Mouse (Mus musculus) heart, embryonic 14.5 days (tissue): Measurements from ENCODE around the gene Il17f. TPM values are rescaled to one million over a fixed set of nuclear protein-coding genes. Genes with fewer than 3 reads are reported as not detected.
"Not testable (repeated sequence)": the region's sequence is repeated elsewhere in the genome, so short reads cannot be mapped to it uniquely, and the experiment has no call there.

Experiments
- ATAC-seq: fragments of 200-750 bp; cut with Nextera tagmentation; 2 replicates; pipeline ENCODE4 v1.8.0; 2017; ENCODE audit warnings: low read depth, moderate TSS enrichment; ENCODE audit not compliant: insufficient number of reproducible peaks, insufficient read depth, low FRiP score
- H3K27ac ChIP-seq, 2 experiments: fragments of 200-500 bp in 1 of 2; fragments of 300-500 bp in 1 of 2; sonication (generic) in 1 of 2; replicated peaks in 1 of 2; 2 replicates each; pipeline ENCODE4 v1.5.1; 2012 to 2014; ENCODE audit warnings: low read depth in 2 of 2, low read length in 2 of 2, control low read depth in 1 of 2, mild to moderate bottlenecking in 1 of 2, mixed read lengths in 1 of 2; ENCODE audit not compliant: control insufficient read depth in 1 of 2, insufficient read depth in 1 of 2
- H3K27me3 ChIP-seq: fragments of 300-500 bp; sonication (generic); 2 replicates; pipeline ENCODE4 v1.6.1; 2014; ENCODE audit warnings: mild to moderate bottlenecking, low read length, control low read depth; ENCODE audit not compliant: control insufficient read depth, insufficient read depth
- H3K36me3 ChIP-seq: fragments of 300-500 bp; sonication (generic); 2 replicates; pipeline ENCODE4 v1.6.1; 2014; ENCODE audit warnings: mild to moderate bottlenecking, control low read depth, low read length, mixed read lengths; ENCODE audit not compliant: control insufficient read depth, insufficient read depth
- H3K4me1 ChIP-seq, 2 experiments: fragments of 200-500 bp in 1 of 2; fragments of 300-500 bp in 1 of 2; sonication (generic) in 1 of 2; 2 replicates each; pipeline ENCODE4 v1.6.1; 2012 to 2014; ENCODE audit warnings: low read length in 2 of 2, control low read depth in 1 of 2, mixed read lengths in 1 of 2; ENCODE audit not compliant: control insufficient read depth in 2 of 2, insufficient read depth in 2 of 2
- H3K4me2 ChIP-seq: fragments of 300-500 bp; sonication (generic); 2 replicates; pipeline ENCODE4 v1.6.1; 2014; ENCODE audit warnings: mild to moderate bottlenecking, low read length
- H3K4me3 ChIP-seq, 2 experiments: fragments of 200-500 bp in 1 of 2; fragments of 300-500 bp in 1 of 2; sonication (generic) in 1 of 2; 2 replicates each; pipeline ENCODE4 v1.5.1; 2012 to 2014; ENCODE audit warnings: low read length in 2 of 2, mild to moderate bottlenecking in 2 of 2, control low read depth in 1 of 2, low read depth in 1 of 2, moderate library complexity in 1 of 2; ENCODE audit not compliant: control insufficient read depth in 1 of 2, insufficient read depth in 1 of 2
- H3K9ac ChIP-seq: fragments of 300-500 bp; sonication (generic); 2 replicates; pipeline ENCODE4 v1.6.1; 2014; ENCODE audit warnings: mild to moderate bottlenecking, low read length
- H3K9me3 ChIP-seq: fragments of 300-500 bp; sonication (generic); 2 replicates; pipeline ENCODE4 v1.6.1; 2016; ENCODE audit warnings: low read length, control low read depth; ENCODE audit not compliant: control insufficient read depth
- WGBS: fragments of 180-500 bp; shearing (Covaris S2); extraction: QIAGEN DNeasy Blood & Tissue Kit; methylation state at CpG from one replicate; pipeline ENCODE4 v1.1.7; 2014; 5-methylcytosine and 5-hydroxymethylcytosine counted together
- polyA plus RNA-seq: library from polyadenylated mRNA; unstranded; fragments of >200 nt; fragmentation: Nextera tagmentation; extraction: Ambion mirVana; gene quantifications from 2 replicates; pipeline ENCODE4 v1.2.1, GENCODE M21; 2014

Il17f gene
- polyA plus RNA-seq, 1 experiment from 2014 or later, result 0.36 TPM

DNA sequence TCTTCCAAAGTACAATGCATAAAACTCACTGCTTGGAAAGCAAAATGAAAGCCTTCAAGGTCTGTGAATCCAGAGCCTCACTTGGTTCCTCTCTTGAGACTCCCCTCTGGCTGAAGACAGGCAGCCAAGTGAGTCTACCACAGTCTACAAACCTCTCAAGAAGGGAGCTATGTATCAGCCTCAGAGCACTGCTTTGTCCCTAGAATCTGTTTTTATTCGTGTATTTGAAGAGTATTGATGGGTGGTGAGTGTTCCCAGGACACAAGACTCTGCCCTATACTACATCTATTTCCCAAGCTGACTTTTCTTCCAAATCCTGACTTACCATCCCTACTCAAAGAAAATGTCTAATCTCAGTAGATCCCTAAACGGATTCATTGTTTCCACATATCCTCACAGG lies 12.1 kb downstream of the Il17f start:
- WGBS, result 57% methylated on average over 2 of the region's 2 CpGs

DNA sequence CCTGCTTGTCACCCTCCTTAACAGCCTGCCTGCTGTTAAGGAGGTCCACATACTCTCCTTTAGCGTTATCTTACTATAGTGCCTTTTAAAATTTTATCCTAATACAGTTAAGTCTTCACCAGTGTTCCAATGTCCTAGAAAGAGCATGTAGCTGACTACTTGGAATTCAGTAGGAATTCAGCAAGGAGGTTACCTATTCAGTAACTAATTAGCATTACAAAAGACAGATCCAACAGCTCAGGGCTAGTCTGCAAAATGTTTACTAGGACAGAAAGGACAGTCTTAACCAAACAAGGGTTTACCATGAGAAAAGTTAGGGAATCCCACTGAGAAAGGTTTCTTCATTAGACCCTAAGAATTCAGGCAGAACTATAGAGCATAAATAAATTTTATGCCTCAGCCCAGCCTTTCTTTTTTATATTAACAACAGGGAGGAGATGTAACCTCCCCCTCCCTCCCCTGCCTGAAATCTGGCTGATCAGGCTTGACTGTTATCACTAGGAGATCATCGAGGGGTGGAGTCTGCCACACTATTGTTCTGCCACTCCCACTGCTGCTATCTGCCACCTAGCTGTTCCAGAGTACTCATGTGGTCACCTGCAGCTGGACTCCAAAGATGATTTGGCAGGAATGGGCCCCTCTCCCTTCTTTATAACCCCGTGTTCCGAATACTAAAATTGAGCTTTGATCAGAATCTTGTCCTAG lies 16.2 kb downstream of the Il17f start:
- not testable (repeated sequence) for H3K27me3 ChIP-seq, H3K36me3 ChIP-seq, ATAC-seq, H3K9me3 ChIP-seq, H3K4me1 ChIP-seq, H3K27ac ChIP-seq, H3K4me2 ChIP-seq, H3K9ac ChIP-seq, H3K4me3 ChIP-seq
- WGBS, result 70% methylated on average over 4 of the region's 4 CpGs

More for the DNA sequence above, 12.1 kb downstream of the Il17f start:
- no peak overlapping the region for H3K9ac ChIP-seq
- no peak for ATAC-seq
- no peak overlapping the region for H3K4me2 ChIP-seq
- H3K4me3 ChIP-seq, result no peak overlapping the region
- H3K9me3 ChIP-seq, result no peaks in the 10 kb centered on the region
- H3K27me3 ChIP-seq, result no peaks in the 10 kb centered on the region
- no peak overlapping the region for H3K27ac ChIP-seq
- H3K4me1 ChIP-seq, result no peaks in the 10 kb centered on the region
- H3K36me3 ChIP-seq, result no peaks in the 10 kb centered on the region

DNA sequence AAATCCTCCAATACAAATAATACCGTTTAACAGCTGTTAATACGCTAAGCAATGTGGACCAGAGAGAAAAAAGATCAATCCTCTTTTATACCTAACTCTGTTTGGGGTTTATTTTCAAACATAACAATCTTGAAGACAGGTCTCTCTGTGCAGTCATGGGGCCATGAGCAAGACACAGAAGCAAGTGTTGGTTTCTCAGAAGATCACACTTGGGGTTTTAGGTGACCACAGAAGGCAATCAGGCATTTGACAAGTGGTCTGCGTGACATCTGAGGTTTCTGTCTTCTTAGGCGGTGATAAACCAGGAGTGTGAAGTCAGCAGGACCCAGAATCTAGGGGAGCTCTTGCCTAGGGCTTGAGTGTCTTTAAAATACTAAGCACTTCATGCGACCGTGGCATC lies 23.9 kb downstream of the Il17f start:
- H3K9ac ChIP-seq, result no peak overlapping the region

DNA sequence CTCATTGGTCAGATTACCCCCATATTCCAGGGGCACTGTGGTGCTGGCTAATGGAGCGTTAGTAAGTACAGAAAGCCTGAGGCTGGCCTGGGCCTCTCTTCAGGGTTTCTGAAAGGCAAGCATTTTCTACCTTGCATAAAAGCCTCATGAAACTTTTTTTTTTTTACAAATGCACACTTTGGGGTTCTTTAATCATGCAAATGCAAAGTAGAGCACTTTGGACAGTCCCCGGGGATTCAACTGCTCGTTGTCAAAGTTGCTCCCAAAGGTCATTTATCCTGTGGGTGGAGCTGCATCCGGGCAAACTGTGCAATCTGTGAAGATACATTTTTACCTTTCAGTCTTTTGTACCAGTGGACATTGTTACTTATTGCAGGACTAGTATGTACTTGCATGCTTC lies 29.0 kb downstream of the Il17f start:
- 85% methylated on average over 4 of the region's 4 CpGs for WGBS
- no peak for ATAC-seq
- Histone ChIP-seq H3K9ac (no peak overlapping the region), H3K9me3 (no peaks in the 10 kb centered on the region), H3K27ac (no peak overlapping the region), H3K36me3 (no peaks in the 10 kb centered on the region), H3K27me3 (no peaks in the 10 kb centered on the region), H3K4me2 (no peak overlapping the region), H3K4me3 (no peak overlapping the region), H3K4me1 (no peaks in the 10 kb centered on the region)

More for the DNA sequence above, 23.9 kb downstream of the Il17f start:
- Histone ChIP-seq H3K27ac (no peak overlapping the region), H3K4me2 (no peak overlapping the region), H3K4me1 (no peaks in the 10 kb centered on the region), H3K27me3 (no peaks in the 10 kb centered on the region), H3K9me3 (no peaks in the 10 kb centered on the region), H3K4me3 (no peak overlapping the region), H3K36me3 (no peaks in the 10 kb centered on the region)
- WGBS, result 68% methylated on average over 6 of the region's 6 CpGs
- ATAC-seq, result no peak

DNA sequence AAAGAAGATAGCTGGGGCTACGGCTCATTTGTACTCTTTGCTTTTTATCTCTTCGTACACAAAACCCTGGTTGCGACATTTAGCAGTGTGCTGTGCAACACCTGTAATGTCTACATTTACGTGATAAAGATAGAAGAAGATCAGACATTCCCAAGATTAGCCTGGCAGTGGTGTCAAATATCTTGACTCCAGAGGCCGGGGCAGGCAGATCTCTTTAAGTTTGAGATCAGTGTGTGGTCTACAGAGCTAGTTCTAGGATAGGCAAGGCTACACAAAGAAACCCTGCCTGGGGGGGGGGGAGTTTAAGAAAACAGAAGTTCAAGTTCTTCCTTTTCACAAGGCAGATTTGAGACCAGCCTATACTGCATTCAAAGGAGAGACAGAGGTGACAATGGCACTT lies 30.1 kb downstream of the Il17f start:
- Histone ChIP-seq H3K9me3 (no peaks in the 10 kb centered on the region), H3K27ac (no peak overlapping the region), H3K36me3 (no peaks in the 10 kb centered on the region), H3K4me2 (no peak overlapping the region), H3K4me1 (no peaks in the 10 kb centered on the region), H3K9ac (no peak overlapping the region), H3K4me3 (no peak overlapping the region), H3K27me3 (no peaks in the 10 kb centered on the region)
- 62% methylated on average over 5 of the region's 5 CpGs for WGBS
- no peak for ATAC-seq

DNA sequence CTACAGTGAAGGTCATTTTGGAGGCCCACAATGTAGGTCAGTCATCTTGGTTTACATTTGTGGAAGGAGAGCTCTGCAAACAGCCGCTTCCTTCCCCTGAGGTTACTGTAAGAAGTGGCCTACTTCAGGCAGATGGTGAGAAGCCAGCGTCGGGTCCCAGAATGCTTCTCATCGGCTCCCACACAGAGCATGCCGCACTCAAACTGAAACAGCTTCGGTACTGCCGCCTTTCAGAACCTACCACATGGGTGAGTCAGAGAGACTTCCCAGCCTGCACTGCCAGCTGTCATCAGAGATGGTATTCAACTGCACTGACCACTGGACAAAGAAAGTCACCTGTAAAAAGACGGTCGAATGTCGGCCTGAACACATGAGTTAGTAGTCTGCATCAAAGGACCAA lies 30.6 kb downstream of the Il17f start:
- H3K36me3 ChIP-seq, result no peaks in the 10 kb centered on the region
- no peaks in the 10 kb centered on the region for H3K27me3 ChIP-seq
- H3K4me3 ChIP-seq, result no peak overlapping the region
- ATAC-seq, result no peak
- H3K9me3 ChIP-seq, result no peaks in the 10 kb centered on the region
- no peaks in the 10 kb centered on the region for H3K4me1 ChIP-seq
- no peak overlapping the region for H3K9ac ChIP-seq
- 84% methylated on average over 10 of the region's 10 CpGs for WGBS
- H3K4me2 ChIP-seq, result no peak overlapping the region
- no peak overlapping the region for H3K27ac ChIP-seq

DNA sequence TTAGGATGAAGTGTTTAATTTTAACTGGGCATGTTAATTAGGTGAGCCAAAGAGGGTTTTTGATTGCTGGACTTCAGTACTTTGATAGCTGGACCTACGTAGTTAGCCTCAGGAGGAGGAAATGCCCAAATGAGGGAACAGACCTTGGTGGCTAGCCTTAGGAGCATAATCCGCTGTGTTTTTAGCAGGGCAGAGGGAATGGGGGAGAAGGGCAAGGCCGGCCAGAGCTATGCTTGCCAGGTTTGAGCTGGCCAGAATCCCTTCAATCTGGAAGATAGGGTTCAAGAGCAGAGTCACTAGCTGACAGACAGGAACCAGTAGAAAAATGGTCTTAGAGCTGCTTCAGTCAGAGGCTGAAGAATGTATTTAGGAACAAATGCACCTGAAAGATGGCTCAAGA lies 32.8 kb downstream of the Il17f start:
- Histone ChIP-seq H3K36me3 (no peaks in the 10 kb centered on the region), H3K4me1 (no peaks in the 10 kb centered on the region), H3K4me3 (no peak overlapping the region), H3K27ac (no peak overlapping the region), H3K9me3 (no peaks in the 10 kb centered on the region), H3K27me3 (no peaks in the 10 kb centered on the region), H3K9ac (no peak overlapping the region), H3K4me2 (no peak overlapping the region)
- ATAC-seq, result no peak
- 82% methylated on average over 3 of the region's 3 CpGs for WGBS

DNA sequence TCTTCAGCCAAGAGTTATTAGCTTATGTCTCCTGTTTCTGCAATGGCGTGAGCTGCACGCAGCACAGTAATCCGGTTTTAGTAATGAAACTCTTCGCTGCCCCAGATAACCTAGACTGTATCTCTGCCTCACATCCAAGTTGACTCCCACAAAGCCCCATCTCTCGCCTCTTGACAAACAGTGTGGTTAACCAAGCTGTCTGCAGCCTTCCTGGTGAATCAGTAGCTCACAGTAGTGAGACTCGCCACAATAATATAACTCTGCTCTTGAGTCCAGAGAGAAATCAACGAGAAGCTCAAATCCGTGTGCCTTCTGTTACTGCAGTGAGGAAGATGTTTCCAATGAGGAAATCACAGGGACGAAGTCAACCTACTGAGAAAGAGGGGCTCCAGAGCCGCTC lies 36.0 kb downstream of the Il17f start:
- Histone ChIP-seq H3K27me3 (no peaks in the 10 kb centered on the region), H3K9ac (no peak overlapping the region), H3K36me3 (no peaks in the 10 kb centered on the region), H3K4me3 (no peak overlapping the region), H3K4me2 (no peak overlapping the region), H3K9me3 (0 out of 2 replicates have a peak, but pooled peaks cover 6% of the 10 kb centered on the region), H3K27ac (no peak overlapping the region), H3K4me1 (no peaks in the 10 kb centered on the region)
- ATAC-seq, result no peak
- 76% methylated on average over 10 of the region's 10 CpGs for WGBS
